Comparison of ENCODE assay signal across 7 mouse cellular contexts in the genomic region with DNA sequence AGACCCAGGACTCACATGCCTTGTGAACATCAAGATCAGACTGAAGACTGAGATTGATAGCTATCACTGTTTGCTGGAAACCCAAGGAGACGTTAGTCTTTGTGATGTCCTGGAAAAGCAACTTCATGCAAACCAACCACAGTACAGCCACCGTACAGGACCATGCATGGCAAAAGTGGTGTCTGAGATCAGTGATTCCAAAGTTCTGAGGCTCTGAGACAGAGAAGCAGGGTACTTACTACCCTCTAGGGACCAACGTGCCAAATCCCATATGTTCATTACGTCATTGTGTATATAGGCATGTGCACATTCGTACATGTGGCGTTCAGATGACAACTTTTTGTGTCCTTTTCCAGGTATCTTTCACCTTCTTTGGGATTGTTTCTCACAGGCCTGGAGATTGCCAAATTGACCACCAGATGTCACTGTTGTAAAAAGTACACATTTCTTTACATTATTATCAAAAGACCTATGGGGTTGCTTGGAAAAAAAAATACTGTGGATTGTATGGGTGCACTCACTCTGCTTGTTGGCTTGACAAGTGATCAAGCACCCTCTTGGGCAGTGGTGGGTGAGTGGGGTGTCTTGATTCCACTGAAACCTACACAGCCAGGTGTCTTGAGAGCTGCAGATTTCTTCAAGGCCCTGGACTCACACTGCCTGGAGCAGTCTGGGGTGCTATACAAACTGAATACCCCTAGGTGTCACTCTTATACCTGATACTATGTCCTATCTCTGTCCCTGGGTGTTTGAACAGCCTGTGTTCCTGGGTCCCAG. TPM values are rescaled to one million over a fixed set of nuclear protein-coding genes. Genes with fewer than 3 reads are reported as not detected.
DNase-seq lines count a peak whose midpoint lies in the region; ATAC-seq and TF ChIP-seq lines count a peak whose summit lies in the region.

No protein-coding gene starts in this region.

- no peak overlapping the region for H3K4me2 ChIP-seq in lung, embryonic 14.5 days
- H3K4me2 ChIP-seq in embryonic facial prominence, embryonic 13.5 days: no peak overlapping the region
- H3K4me2 ChIP-seq in midbrain, embryonic 15.5 days: no peak overlapping the region

- no peaks in the 10 kb centered on the region for H3K36me3 ChIP-seq in lung, embryonic 14.5 days (ENCODE audit: insufficient read depth)
- no peaks in the 10 kb centered on the region for H3K36me3 ChIP-seq in embryonic facial prominence, embryonic 13.5 days
- H3K36me3 ChIP-seq in midbrain, embryonic 15.5 days (replicated peaks): no peaks in the 10 kb centered on the region

- ATAC-seq in lung, embryonic 14.5 days (ENCODE audit: insufficient read depth): peak; percentile 85; the same call in 1 of the 2 replicates
- ATAC-seq in embryonic facial prominence, embryonic 13.5 days (ENCODE audit: insufficient number of reproducible peaks, insufficient read depth, low FRiP score, low TSS enrichment, low read depth): peak; percentile 56; the same call in 1 of the 2 replicates
- peak; percentile 94 for ATAC-seq in midbrain, embryonic 15.5 days (replicated peaks)

- H3K27ac ChIP-seq in lung, embryonic 14.5 days (ENCODE audit: low read depth): no peak overlapping the region
- H3K27ac ChIP-seq in embryonic facial prominence, embryonic 13.5 days: no peak overlapping the region
- no peak overlapping the region for H3K27ac ChIP-seq in midbrain, embryonic 15.5 days

- H3K9me3 ChIP-seq in lung, embryonic 14.5 days (ENCODE audit: low read depth, low read length): no peaks in the 10 kb centered on the region
- no peaks in the 10 kb centered on the region for H3K9me3 ChIP-seq in embryonic facial prominence, embryonic 13.5 days
- H3K9me3 ChIP-seq in midbrain, embryonic 15.5 days: no peaks in the 10 kb centered on the region

- no peaks in the 10 kb centered on the region for H3K27me3 ChIP-seq in lung, embryonic 14.5 days (ENCODE audit: insufficient read depth, low read length)
- no peaks in the 10 kb centered on the region for H3K27me3 ChIP-seq in embryonic facial prominence, embryonic 13.5 days
- no peaks in the 10 kb centered on the region for H3K27me3 ChIP-seq in midbrain, embryonic 15.5 days (replicated peaks)

- peak; percentile 59 for DNase-seq in lung, embryonic 14.5 days
- DNase-seq in lung, postnatal 14 days: no peak
- peak; percentile 43 for DNase-seq in WW6 (ENCODE audit: low read depth, low spot score)
- peak; percentile 40 for DNase-seq in kidney, adult 18-20 months
- DNase-seq in c-Kit-positive CD71-positive TER-119-positive erythroid progenitor cells, embryonic 14.5 days (ENCODE audit: low spot score): no peak

- no peaks in the 10 kb centered on the region for H3K4me1 ChIP-seq in lung, embryonic 14.5 days (ENCODE audit: insufficient read depth)
- no peaks in the 10 kb centered on the region for H3K4me1 ChIP-seq in embryonic facial prominence, embryonic 13.5 days
- H3K4me1 ChIP-seq in midbrain, embryonic 15.5 days: no peaks in the 10 kb centered on the region

- no peak overlapping the region for H3K4me3 ChIP-seq in lung, embryonic 14.5 days (ENCODE audit: low read depth, low read length)
- H3K4me3 ChIP-seq in embryonic facial prominence, embryonic 13.5 days: no peak overlapping the region
- no peak overlapping the region for H3K4me3 ChIP-seq in midbrain, embryonic 15.5 days

- 55% methylated on average over 6 of the region's 6 CpGs for WGBS in lung, embryonic 14.5 days
- 53% methylated on average over 6 of the region's 6 CpGs for WGBS in embryonic facial prominence, embryonic 13.5 days
- WGBS in midbrain, embryonic 15.5 days: 60% methylated on average over 6 of the region's 6 CpGs

- peak; percentile 46 for TF ChIP-seq CTCF in lung, embryonic 14.5 days (IDR thresholded peaks at IDR 0.05; ENCODE audit: low read depth)

- no peak overlapping the region for H3K9ac ChIP-seq in lung, embryonic 14.5 days
- no peak overlapping the region for H3K9ac ChIP-seq in embryonic facial prominence, embryonic 13.5 days
- no peak overlapping the region for H3K9ac ChIP-seq in midbrain, embryonic 15.5 days

RNA-seq across cellular contexts. Expression of gene Slc46a2, which starts 17.8 kb away (rescaled TPM):
- polyA plus RNA-seq in lung, embryonic 14.5 days (2014; fragmentation: Nextera tagmentation; extraction: Ambion mirVana): 0.07 and 0.12 TPM in 2 replicates
- polyA plus RNA-seq in embryonic facial prominence, embryonic 13.5 days (2015; fragmentation: Nextera tagmentation; extraction: Ambion mirVana): 0.25 TPM in 1 of 2 replicates, not detected in the other
- 0.05 and 0.11 TPM in 2 replicates for polyA plus RNA-seq in midbrain, embryonic 15.5 days (2015; fragmentation: Nextera tagmentation; extraction: Ambion mirVana)

RNA-seq across cellular contexts. Expression of gene Mup4, which starts 27.8 kb away (rescaled TPM):
- polyA plus RNA-seq in lung, embryonic 14.5 days (2014; fragmentation: Nextera tagmentation; extraction: Ambion mirVana): not detected in 2 replicates
- not detected in 2 replicates for polyA plus RNA-seq in embryonic facial prominence, embryonic 13.5 days (2015; fragmentation: Nextera tagmentation; extraction: Ambion mirVana)
- not detected in 2 replicates for polyA plus RNA-seq in midbrain, embryonic 15.5 days (2015; fragmentation: Nextera tagmentation; extraction: Ambion mirVana)

RNA-seq across cellular contexts. Expression of gene Mup6, which starts 31.4 kb away (rescaled TPM):
- not detected in 2 replicates for polyA plus RNA-seq in lung, embryonic 14.5 days (2014; fragmentation: Nextera tagmentation; extraction: Ambion mirVana)
- not detected in 2 replicates for polyA plus RNA-seq in embryonic facial prominence, embryonic 13.5 days (2015; fragmentation: Nextera tagmentation; extraction: Ambion mirVana)
- not detected in 2 replicates for polyA plus RNA-seq in midbrain, embryonic 15.5 days (2015; fragmentation: Nextera tagmentation; extraction: Ambion mirVana)

Comparison
In these comparisons a context has a peak if more than half of its experiments do, and no peak if none do; other contexts are left out.
1. DNase-seq: peak in lung, embryonic 14.5 days (single experiment), WW6 (single experiment) and kidney, adult 18-20 months (single experiment); none in lung, postnatal 14 days (single experiment) and c-Kit-positive CD71-positive TER-119-positive erythroid progenitor cells, embryonic 14.5 days (single experiment).
2. Peak in every context shown above with its lines, with median percentiles within 50 percentile points of each other: ATAC-seq.